Mouse (Mus musculus) CD4-positive, CD25-positive, alpha-beta regulatory T cell, adult 4 months (primary cell): ENCODE results near the gene Zfp618. TPM values are rescaled to one million over a fixed set of nuclear protein-coding genes. Genes with fewer than 3 reads are reported as not detected.

Experiments used
- ATAC-seq: one replicate; pipeline ENCODE4 v1.8.0; 2017
- polyA plus RNA-seq, 2 experiments: library from polyadenylated mRNA; unstranded; fragments of 100-300 nt; shearing (Covaris generic); gene quantifications; one replicate each; pipeline ENCODE4 v1.2.1; 2017

Gene Zfp618
- polyA plus RNA-seq, 2 experiments from 2014 or later = 0.11 TPM; not detected in 1

DNA sequence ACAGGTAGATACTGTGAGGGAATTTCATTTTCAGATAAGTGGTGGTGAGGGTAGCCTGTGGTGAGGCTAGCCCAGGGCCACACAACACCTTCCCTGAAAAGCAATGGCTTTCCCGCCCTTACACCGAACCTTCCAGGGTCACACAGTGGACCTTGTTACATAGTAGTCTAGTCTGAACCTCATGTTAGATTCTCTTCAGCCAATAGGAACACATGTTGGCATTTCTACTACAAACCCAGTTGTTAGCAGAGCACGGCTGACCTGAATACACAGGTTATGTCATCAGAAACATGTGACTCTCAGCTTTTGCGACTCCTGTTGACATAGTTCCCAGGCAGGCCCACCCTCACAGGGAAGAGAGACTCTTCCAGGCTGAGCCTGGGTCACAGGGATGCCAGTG lies 33.9 kb downstream of the Zfp618 start:
- ATAC-seq = no peak

DNA sequence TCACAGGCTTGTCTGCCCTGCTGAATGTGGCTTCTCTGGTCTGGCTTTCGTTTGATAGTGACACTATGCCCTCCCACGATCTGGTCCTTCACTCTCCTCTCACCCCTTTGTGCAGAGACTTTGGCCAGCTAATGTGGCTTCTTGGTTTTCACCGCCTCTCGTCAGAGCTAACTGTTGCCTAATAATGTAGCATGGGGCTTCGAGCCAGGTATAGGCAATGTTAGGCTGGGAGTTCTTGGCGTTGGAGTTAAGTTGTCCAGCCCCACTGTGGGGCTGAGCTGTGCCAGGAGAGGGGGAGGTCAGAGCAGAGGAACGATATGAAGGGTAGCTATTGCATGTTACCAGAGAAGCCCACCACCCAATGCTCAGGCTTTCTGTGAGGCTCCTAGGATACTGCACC lies 34.5 kb downstream of the Zfp618 start:
- ATAC-seq = no peak

DNA sequence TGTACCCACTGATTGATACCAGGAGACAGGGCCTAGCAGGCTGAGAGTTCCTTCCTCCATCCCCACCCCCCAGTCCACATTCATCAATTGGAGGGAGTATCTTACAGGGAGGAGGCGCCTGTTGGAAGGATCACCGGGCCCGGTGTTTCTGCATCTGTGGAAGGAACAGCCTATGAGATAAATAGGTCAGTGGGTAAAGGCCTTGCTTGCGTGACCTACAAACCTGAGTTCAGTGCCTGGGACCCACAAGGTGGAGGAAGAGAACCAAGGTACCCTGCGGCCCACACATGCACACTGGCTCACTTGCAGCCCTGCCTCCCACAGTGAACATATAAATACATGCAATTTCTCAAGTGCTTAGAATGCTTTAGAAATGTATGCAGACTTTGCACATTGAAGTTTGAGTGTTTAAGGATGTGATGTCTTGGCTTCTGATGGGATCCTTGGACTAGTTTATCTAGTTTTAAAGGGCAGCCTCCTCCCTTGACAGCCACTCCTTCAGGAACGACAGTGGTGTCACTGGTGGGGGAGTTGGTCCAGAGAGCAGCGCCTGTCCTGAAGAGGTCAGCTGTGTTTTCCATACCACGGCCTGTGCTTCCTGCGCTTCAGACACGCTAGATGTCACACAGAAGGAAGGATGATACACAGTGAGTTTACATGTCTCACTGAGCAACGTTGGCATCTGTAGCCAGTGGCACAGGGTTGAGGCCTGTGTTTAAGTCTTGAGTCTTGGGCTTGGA lies 35.1 kb downstream of the Zfp618 start:
- ATAC-seq = no peak

DNA sequence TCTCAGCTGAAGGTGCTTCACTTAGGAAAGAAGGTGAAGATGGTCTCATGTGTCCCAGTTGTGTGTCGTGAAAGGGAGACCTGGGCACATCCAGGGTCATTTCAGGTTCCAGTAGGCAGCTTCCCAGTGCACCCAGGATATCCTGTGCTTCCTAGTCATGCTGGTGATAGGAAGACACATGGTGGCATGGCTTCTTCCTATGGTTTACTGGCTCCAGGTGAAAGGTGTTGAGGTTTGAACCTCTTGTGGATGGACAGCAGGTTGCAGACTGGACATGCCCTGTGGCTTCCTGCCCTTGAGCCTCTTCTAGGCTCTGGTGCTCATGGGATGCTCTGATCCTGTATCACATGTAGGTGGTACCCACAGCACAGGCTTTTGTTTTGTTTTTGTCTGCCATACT lies 37.0 kb downstream of the Zfp618 start:
- ATAC-seq = no peak

DNA sequence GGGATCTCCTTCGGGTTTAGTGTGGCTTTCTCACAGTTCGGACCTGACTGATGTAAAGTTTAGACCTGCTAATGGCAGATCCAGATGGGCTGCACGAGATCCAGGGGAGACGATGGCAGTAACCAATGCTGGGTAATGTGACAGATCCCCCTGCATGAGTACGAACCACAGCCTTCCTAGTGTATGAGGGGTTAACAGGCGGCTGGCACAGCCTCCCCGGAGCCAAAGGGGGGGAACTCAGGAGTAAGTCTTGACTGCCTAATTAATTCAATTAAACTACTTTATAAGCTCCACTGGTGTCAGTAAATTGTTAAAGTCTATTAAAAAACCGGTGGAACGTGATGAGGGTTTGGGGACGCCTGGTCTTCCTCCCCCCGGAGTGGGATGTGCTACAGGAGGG lies 39.1 kb downstream of the Zfp618 start:
- ATAC-seq = no peak

DNA sequence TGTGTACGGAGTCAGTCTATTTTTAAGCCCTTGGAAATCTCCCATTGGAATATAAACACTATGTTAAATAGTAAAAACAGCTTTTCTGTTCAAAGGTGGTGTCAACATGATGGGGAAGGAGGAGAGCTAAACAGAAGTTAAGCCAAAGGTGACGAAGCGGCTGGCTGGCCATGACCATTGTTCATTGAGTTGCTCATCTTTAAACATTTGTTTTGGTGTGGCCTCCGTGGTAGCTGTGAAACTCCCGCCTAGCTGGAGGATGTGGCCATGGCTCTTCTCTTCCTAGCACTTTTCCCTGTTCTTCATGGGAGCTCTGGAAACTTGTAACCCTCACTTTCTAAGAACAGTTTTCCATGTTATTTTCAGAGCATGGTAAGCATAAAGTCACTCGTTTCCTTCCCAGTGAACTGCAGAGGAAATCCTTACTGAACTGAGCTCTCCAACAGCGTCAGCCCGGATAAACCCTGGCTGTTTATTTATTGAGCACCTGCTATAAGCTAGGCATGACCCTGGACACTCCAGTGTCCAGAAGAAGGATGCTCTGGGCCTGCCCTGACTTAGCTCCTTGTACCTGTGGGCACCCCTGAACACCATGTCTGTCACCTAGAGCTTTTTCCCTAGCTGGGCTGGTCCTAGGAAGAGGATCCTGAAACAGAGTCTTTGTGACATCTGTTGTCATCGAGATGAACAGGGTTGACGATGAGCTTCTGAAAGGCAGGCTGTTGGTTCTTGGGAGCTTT lies 40.2 kb downstream of the Zfp618 start:
- ATAC-seq = no peak

DNA sequence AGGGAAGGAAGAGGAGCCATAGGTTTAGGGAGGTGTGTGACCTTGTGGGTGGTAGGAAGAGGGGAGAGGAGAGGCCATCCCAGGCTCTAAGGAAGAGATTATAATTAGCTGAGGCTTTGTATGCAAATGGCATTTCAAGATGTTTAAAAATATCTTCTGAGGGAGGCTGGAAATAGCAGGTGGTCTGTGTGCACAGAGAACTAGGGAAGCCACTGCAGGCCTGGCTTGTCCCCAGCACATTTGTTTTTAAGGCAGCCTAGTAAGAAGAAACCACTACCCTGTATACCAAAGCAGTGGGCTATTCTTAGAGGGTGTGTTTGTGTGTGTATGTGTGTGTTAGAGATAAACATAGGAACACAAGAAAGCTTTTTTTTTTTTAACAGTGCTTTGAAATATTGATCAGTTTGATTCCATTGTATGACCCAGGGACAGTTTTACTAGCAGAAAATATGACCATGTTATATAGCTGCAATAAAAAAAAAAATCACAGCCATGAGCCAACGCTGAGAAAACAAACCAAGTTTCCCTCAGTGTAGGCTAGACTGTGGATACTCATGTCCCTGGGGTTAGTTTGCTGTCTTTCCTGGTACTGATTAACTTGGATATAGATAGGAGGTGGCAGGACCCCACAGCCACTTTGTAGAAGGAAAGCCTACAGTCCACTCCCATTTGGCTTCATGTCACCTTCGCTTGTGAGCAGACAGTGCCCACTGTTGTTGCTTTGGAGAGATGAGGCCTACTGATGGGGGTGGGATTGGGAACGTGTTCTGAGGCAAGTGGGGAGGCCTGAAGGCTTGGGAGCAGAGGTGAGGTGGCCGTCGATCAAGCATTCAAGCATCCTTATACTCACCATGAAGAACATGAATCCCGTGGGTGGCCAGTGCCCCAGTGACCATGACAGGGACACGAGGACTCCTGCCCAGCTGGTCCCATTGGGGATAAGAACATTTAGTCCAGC lies 41.1 kb downstream of the Zfp618 start:
- no peak for ATAC-seq

DNA sequence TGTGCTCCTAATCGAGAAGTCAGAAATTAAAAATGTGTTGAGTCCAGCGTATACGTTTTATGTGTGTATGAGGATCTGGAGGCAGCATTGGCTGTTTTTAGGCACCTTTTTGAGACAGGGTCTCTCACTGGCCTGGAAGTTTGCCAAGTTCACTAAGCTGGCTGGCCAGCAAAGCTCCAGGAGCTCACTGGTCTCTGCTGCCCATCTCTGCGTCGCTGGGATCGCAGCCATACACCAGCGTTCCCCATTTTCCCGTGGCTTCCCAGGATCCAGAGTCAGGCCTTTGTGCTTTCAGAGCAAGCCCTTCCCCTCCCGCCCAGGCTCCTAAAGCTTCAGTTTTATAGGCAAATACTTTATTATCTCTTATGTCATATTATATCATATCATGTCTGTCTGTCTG lies 42.8 kb downstream of the Zfp618 start:
- ATAC-seq = no peak

DNA sequence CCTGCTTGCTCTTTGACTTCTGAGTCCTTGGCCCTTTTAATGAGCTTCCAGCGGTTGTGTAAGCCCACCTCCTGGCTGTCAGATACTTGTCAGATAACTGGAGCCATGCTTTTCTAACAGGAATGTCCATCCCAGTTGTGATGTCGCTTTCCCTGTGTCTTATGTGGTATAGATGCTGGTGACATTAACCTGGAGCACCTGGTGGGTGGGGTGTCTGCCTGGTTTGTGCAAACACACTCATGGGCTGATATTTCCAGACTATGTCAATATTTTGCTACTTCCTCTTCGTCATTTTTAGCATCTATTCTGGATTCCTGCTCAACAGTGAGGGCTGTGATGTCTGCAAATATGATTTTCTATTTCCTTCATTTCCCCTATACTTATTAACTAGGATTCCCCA lies 43.4 kb downstream of the Zfp618 start:
- ATAC-seq = no peak

DNA sequence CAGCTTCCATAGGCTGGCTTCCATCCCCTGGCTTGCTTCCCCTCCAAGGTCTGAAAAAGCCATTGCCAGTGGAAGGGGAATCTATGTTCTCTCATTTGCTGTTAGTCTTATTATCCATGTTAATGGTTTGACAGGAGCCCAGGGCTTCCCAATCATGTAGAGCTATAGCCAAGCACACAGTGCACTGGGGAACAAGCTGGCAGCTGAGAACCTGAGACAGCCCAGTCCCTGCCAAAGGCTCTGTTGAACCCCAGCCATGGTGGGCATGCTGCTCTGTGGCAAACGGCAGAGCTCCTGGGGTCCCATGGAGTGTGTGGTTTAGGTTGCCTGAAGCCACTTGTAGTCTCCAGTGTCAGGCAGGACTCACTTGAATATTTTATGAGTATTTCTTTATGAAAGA lies 44.4 kb downstream of the Zfp618 start:
- no peak for ATAC-seq

DNA sequence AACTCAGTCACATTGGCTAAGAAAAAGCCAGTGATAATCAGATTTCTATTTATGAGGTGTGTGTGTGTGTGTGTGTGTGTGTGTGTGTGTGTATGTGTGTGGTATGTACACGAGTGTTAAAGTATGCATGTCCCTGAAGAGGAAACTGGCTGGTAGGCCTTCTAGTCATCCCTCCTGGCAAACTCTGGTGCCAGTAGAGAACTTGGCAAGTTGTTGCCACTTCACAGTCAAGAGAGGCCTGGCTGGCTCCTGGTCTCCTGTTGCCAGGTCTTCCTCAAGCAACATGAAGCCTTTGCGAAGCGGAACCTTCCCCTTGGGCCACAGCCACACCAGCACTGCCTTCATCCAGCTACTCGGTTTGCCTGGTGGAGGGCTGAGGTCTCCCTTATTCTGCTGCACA lies 44.9 kb downstream of the Zfp618 start:
- ATAC-seq = no peak

DNA sequence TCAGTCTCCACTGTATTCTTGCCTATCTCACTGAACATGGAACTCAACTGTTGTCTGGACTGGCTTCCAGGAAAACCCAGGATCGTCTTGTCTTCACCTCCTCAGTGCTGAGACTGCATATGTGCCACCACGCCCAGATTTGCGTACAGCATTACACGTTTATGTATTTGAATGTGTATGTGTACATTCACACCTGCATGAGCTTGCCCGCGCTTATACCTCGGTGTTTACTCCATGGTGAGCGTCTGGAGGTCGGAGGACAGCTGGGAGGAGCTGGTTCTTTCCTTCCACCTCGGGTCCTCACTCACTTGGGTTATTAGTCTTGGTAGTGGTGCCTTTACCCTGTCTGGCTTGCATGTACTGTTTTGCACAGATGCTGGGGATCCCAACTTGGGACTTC lies 53.2 kb downstream of the Zfp618 start:
- ATAC-seq = no peak

DNA sequence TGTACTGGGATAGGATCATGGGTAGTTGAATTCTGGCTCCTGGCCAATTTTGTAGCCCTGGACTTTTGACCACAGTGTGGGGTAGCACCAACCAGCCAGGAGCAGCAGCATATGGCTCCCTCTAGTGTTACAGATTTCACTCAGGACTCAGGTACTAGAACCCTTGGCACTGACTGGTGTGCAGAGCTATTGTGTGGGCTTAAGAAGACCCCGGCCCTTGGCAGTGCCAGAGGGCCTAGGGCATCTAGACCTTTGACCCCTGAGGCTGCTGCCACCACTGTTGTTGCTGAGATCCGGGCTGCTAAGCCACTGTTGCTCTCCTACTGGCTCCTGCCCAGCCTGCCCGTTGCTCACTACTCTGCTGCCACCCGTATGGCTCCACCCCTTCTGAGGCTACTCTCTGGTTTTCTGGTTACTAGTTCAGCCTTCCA lies 54.1 kb downstream of the Zfp618 start:
- no peak for ATAC-seq

DNA sequence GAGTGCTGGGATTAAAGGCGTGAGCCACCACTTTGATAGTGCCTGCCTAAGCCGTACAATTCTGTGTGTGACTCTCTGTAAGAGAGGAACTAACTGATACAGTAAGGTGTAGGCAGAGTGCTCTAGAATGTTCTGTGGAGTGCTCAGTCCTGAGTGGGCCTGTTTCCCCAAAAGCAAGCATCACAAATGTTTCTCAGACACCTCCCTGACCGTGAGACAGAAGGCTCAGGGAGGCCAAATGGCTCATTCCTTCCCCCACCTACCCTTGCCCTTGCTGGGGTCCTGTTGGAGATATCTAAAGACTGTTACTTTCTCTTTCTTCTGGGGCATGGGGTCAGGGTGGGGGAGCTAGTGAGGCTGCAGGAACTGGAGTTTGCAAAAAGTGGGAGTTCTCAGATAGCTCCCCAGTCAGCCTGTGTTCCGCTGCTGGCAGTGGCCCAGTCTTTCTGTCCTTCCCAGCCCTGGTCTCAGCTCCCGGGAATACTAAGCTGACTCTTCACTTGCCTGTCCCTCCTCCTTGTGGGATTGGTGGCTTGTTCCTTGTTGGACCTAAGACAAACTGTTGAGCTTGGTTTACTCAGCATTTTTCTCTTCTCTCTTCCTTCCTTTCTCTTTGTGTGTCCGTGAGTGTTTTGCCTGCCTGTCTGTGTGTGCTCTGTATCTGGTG lies 55.8 kb downstream of the Zfp618 start:
- no peak for ATAC-seq

DNA sequence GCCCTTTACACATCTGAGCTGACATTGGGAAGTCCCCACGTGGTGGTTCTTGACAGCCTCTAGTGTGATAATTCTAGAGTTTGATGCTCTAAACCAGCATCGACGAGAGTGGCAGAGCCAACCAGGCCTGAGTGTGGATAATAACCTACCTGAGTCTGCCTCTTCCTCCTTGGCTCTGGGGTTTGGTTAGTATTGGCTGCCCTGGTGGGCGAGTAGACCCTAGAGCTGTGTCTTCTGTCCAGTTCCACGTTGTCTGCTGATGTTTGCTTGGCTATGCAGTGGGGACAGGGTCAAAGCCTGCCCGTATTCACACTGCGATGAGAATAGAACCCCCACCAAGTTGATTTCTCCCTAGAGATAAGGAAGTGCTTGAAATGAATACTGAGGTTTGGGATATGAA lies 58.1 kb downstream of the Zfp618 start:
- no peak for ATAC-seq

DNA sequence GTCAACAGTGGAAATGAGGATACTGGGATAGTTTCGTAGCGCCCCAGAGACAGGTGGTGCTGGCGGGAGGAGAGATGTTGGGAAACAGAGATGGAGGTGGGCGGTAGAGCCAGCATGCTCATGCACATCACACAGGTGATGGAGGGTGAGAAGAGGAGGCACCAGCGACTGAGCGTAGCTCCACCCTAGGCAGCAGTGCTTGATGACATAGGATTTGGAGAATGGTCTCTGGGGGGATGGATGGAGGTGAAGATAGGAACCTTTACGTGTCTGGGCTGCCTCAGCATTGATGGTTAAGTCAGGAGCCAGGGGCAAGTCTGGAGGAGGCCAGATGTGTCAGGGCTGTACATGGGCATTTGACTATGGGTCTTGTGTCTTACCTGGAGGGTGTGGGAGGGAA lies 58.7 kb downstream of the Zfp618 start:
- ATAC-seq = no peak

DNA sequence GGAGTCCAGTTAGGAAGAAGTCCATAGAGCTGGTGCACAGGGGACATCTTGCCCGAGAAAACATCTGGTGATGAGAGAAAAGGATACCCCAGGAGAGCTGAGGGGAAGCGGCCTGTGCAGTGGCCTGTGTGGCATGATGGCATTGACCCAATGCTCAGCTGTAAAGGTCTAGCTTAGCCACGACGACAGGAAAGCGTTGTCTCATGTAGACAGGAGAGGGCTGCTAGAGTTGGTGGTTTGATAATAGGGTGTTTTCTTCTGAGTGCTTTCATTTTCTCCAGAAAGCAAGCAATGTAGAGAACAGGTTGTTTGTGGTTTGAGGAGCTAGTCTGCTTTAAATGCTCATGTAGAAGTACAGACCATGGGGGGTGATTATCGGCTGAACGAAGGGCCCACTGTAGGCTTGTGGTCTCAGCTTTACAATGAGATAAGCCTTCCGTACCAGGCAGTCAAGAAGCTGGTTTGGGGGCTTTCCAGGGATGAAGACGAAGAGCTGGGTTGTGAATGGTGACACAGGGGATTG lies 59.4 kb downstream of the Zfp618 start:
- ATAC-seq = peak; percentile 51

DNA sequence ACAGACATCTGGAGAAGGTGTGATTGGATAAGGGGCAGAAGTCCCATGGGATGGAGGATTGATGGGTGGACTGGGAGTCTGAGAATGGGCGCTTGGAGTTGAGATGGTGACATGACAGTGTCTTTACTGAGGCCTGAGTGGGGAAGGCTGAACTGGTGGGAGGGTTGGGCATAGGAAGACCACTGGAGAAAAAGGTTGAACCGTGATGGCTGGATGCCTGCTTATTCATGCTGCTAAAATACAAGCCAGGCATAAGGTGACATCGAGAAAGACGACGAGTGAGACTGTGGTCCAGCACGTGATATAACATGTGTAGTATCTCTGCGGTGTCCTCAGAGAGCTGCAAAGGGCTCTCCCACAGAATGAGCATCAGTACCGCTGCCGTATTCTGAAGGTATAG lies 59.9 kb downstream of the Zfp618 start:
- no peak for ATAC-seq

DNA sequence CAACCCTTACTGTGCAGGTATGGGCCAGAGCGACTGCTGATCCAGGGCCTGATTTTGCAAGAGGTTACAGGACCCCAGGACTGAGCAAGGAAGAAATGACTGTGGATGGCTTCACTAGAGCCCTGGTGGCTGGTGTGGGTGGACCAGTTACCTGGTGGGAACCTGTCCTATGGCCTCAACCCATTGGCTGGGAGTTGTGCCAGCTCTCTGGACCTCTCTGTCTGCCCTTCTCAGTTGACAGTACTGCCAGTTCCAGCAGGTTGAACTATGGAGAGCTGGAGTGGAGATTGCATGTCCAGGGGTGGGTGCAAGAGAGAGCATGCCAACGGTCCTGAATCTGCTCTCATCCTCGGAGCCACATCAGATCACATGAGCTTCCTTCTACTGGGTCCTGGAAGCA lies 60.9 kb downstream of the Zfp618 start:
- no peak for ATAC-seq

DNA sequence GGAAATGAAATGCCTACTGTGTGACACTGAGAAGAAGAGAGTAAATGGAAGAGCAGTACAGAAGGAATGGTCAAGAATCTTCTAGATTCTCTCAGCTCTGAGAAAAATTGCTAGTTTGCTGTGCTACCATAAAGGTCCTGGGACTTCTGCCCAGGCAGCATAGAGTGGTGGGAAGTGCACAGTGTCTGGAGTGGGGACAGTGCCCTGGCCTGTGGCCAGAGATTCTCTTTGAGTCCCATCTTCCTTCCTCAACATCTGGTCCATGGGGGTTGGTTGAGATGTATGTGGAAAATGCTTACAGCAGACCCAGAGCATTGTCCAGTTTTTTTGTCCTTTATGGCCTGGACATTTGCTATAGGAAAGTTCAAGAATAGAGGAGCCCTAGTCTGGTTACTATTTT lies 62.1 kb downstream of the Zfp618 start:
- ATAC-seq = no peak

DNA sequence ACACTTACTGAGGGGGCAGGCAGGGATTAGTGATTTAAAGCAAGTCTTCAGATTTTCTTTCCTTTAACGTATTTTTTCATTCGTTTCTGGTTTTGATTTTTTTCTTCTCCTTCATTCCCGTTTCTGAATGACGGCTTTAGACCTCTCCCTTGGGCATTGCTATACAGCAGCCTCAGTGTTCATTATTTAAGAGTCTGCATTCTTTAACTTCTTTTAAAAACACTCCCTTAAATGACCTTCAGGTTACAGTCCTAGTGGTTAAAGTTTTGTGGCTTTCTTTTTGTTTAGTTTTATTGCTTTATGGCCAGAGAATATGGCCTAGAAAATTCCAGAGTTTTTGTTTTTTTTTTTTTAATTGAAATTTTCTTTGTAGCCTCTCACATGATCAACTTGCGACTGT lies 64.8 kb downstream of the Zfp618 start:
- ATAC-seq = no peak

DNA sequence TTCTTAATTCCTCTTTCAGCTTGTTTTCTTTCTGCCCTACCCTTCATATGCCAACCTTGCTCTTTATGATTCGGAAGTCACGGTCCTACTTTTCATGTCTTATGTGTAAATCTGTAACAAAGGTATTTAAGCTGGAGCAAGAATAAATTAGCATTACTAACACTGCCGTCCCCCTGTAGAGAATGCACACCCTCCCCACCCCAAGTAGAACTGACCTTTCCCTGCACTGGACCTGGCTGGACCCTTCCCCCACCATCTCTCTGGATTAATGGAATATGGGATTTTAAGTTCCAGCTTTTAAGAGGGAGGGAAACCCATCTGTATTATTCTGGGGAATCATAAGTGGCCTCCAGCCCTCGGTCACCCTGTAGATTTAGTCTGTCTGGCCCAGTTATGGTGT lies 65.9 kb downstream of the Zfp618 start:
- no peak for ATAC-seq
